Mouse (Mus musculus) limb, embryonic 12.5 days (tissue): ENCODE measurements around the gene Atp5g3. TPM values are rescaled to one million over a fixed set of nuclear protein-coding genes. Genes with fewer than 3 reads are reported as not detected.

Experiments used
- polyA plus RNA-seq: library from polyadenylated mRNA; unstranded; fragments of >200 nt; fragmentation: Nextera tagmentation; extraction: Ambion mirVana; gene quantifications from 2 replicates; pipeline ENCODE4 v1.2.1, GENCODE M21; 2016

Atp5g3 gene
- polyA plus RNA-seq, 1 experiment from 2014 or later, result 980 TPM

Other genes with a start within 250 kb of the Atp5g3 start
- 38.2 and 41.9 TPM in 2 replicates for gene Chn1, start 136.0 kb downstream of the Atp5g3 start, polyA plus RNA-seq
- 90.8 and 92.3 TPM in 2 replicates for gene Atf2, start 18.7 kb downstream of the Atp5g3 start, polyA plus RNA-seq